In the genomic region with DNA sequence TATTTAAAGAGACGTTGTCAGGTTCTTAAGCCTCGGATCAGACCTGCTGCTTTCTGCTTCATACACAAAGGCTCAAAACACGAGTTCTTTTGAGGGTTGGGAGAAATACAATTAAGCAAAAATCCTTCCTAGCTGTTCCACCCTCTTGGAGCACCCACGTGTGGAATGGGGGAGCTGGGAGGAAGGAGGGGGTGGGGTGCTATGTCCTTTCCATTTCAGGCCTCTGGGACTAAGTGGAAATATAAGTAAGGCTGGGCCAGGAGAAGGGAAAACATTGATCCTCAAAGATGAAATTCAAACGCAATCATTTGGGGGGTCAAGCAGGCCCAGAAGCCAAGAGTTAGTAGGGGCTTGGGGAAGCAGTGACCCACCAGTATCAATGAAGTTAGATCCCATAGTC, we compare ENCODE assay signal across 15 mouse cellular contexts. TPM values are rescaled to one million over a fixed set of nuclear protein-coding genes. Genes with fewer than 3 reads are reported as not detected.
DNase-seq lines count a peak whose midpoint lies in the region; ATAC-seq and TF ChIP-seq lines count a peak whose summit lies in the region.
"Had no signal": no experiment of that assay in that cellular context is flagged by ENCODE, and none has a peak within 500 bp of the region (broad histone marks: within the 10 kb centered on the region; RNA-seq: fewer than 3 reads in every experiment).

No protein-coding gene starts in this region.

- no peak for ATAC-seq in hindbrain, embryonic 15.5 days (ENCODE audit: low FRiP score, low read depth)
- ATAC-seq in hindbrain, embryonic 11.5 days (ENCODE audit: low FRiP score), result no peak
- no peak for ATAC-seq in embryonic facial prominence, embryonic 13.5 days (ENCODE audit: insufficient number of reproducible peaks, insufficient read depth, low FRiP score, low TSS enrichment, low read depth)
- no peak for ATAC-seq in midbrain, postnatal 0 days (ENCODE audit: low FRiP score)

- 8% methylated on average over 5 of the region's 5 CpGs for WGBS in heart, embryonic 10.5 days
- WGBS in hindbrain, embryonic 15.5 days, result 5% methylated on average over 5 of the region's 5 CpGs
- 4% methylated on average over 5 of the region's 5 CpGs for WGBS in hindbrain, embryonic 11.5 days
- 4% methylated on average over 5 of the region's 5 CpGs for WGBS in embryonic facial prominence, embryonic 13.5 days
- 12% methylated on average over 5 of the region's 5 CpGs for WGBS in midbrain, postnatal 0 days

- H3K4me2 ChIP-seq in hindbrain, embryonic 15.5 days, result no peak overlapping the region
- no peak overlapping the region for H3K4me2 ChIP-seq in hindbrain, embryonic 11.5 days (replicated peaks; ENCODE audit: low read depth, low read length)
- peak overlapping the region; percentile 55; the same call in 1 of the 2 replicates for H3K4me2 ChIP-seq in embryonic facial prominence, embryonic 13.5 days
- no peak overlapping the region for H3K4me2 ChIP-seq in midbrain, postnatal 0 days (ENCODE audit: low read depth, low read length, poor library complexity, severe bottlenecking)

- H3K27me3 ChIP-seq in heart, embryonic 10.5 days (ENCODE audit: insufficient read depth, poor library complexity, severe bottlenecking), result peaks cover 99% of the 10 kb centered on the region
- peaks cover 87% of the 10 kb centered on the region for H3K27me3 ChIP-seq in hindbrain, embryonic 15.5 days
- peaks cover 83% of the 10 kb centered on the region for H3K27me3 ChIP-seq in hindbrain, embryonic 11.5 days (ENCODE audit: control insufficient read depth, insufficient read depth, low read length)
- peaks cover 89% of the 10 kb centered on the region for H3K27me3 ChIP-seq in embryonic facial prominence, embryonic 13.5 days
- H3K27me3 ChIP-seq in midbrain, postnatal 0 days (ENCODE audit: insufficient read depth, low read length), result peaks cover 66% of the 10 kb centered on the region

- H3K4me1 ChIP-seq in heart, embryonic 10.5 days, result peaks cover 62% of the 10 kb centered on the region
- peaks cover 43% of the 10 kb centered on the region for H3K4me1 ChIP-seq in hindbrain, embryonic 15.5 days (replicated peaks)
- peaks cover 18% of the 10 kb centered on the region for H3K4me1 ChIP-seq in hindbrain, embryonic 11.5 days (replicated peaks; ENCODE audit: control insufficient read depth, insufficient read depth, low read length)
- peaks cover 55% of the 10 kb centered on the region for H3K4me1 ChIP-seq in embryonic facial prominence, embryonic 13.5 days
- peaks cover 12% of the 10 kb centered on the region; the same call in 1 of the 2 replicates for H3K4me1 ChIP-seq in midbrain, postnatal 0 days (ENCODE audit: insufficient read depth, low read length)

- no peak overlapping the region for H3K9ac ChIP-seq in hindbrain, embryonic 15.5 days
- no peak overlapping the region for H3K9ac ChIP-seq in hindbrain, embryonic 11.5 days (ENCODE audit: low read depth, low read length)
- H3K9ac ChIP-seq in embryonic facial prominence, embryonic 13.5 days, result no peak overlapping the region
- no peak overlapping the region for H3K9ac ChIP-seq in midbrain, postnatal 0 days (replicated peaks; ENCODE audit: low read length, poor library complexity, severe bottlenecking)
- H3K9ac ChIP-seq: hindbrain, embryonic 14.5 days had no signal

- intact Hi-C loops in heart, postnatal 36 days (cut with DNase I), result no loop called here

- no peak for DNase-seq in heart, embryonic 10.5 days (ENCODE audit: low spot score)
- no peak for DNase-seq in heart, postnatal 36 days
- DNase-seq in hindbrain, embryonic 11.5 days (ENCODE audit: low spot score), result no peak
- no peak for DNase-seq in midbrain, postnatal 0 days (ENCODE audit: low spot score)
- DNase-seq in spleen, adult 12 weeks (ENCODE audit: low spot score), result no peak
- DNase-seq in cerebellum, postnatal 10 days, result no peak
- DNase-seq: cerebellum, adult 2 months; gastrocnemius, postnatal 10 days; kidney, adult 9 months had no signal

- peak overlapping the region; percentile 52 for H3K4me3 ChIP-seq in heart, embryonic 10.5 days
- H3K4me3 ChIP-seq in hindbrain, embryonic 15.5 days, result 0 out of 2 replicates have a peak overlapping the region, but pooled peaks have one; percentile 4
- no peak overlapping the region for H3K4me3 ChIP-seq in hindbrain, embryonic 11.5 days (ENCODE audit: low read depth, low read length)
- H3K4me3 ChIP-seq in embryonic facial prominence, embryonic 13.5 days, result no peak overlapping the region
- H3K4me3 ChIP-seq in midbrain, postnatal 0 days (ENCODE audit: low read depth, low read length), result peak overlapping the region; percentile 8; the same call in 1 of the 2 replicates

- H3K36me3 ChIP-seq in heart, embryonic 10.5 days, result no peaks in the 10 kb centered on the region
- H3K36me3 ChIP-seq in hindbrain, embryonic 15.5 days, result peaks cover 3% of the 10 kb centered on the region; the same call in 1 of the 2 replicates
- no peaks in the 10 kb centered on the region for H3K36me3 ChIP-seq in hindbrain, embryonic 11.5 days (ENCODE audit: control insufficient read depth, insufficient read depth, low read length)
- H3K36me3 ChIP-seq in embryonic facial prominence, embryonic 13.5 days, result no peaks in the 10 kb centered on the region
- peaks cover 10% of the 10 kb centered on the region for H3K36me3 ChIP-seq in midbrain, postnatal 0 days (ENCODE audit: insufficient read depth, low read length)
- H3K36me3 ChIP-seq: lung, embryonic 15.5 days had no signal

- no peak for TF ChIP-seq CTCF in midbrain, postnatal 0 days (IDR thresholded peaks at IDR 0.05)

- H3K9me3 ChIP-seq in heart, embryonic 10.5 days, result no peaks in the 10 kb centered on the region
- H3K9me3 ChIP-seq in hindbrain, embryonic 15.5 days, result no peaks in the 10 kb centered on the region
- H3K9me3 ChIP-seq in hindbrain, embryonic 11.5 days (ENCODE audit: control insufficient read depth, low read length), result no peaks in the 10 kb centered on the region
- H3K9me3 ChIP-seq in embryonic facial prominence, embryonic 13.5 days, result no peaks in the 10 kb centered on the region
- no peaks in the 10 kb centered on the region for H3K9me3 ChIP-seq in midbrain, postnatal 0 days (ENCODE audit: low read length)
- H3K9me3 ChIP-seq: lung, embryonic 15.5 days had no signal

- peak overlapping the region; percentile 9; the same call in 1 of the 2 replicates for H3K27ac ChIP-seq in heart, embryonic 10.5 days
- H3K27ac ChIP-seq in hindbrain, embryonic 15.5 days (replicated peaks), result no peak overlapping the region
- H3K27ac ChIP-seq in hindbrain, embryonic 11.5 days (ENCODE audit: low read depth, low read length), result no peak overlapping the region
- H3K27ac ChIP-seq in embryonic facial prominence, embryonic 13.5 days, result no peak overlapping the region
- H3K27ac ChIP-seq in midbrain, postnatal 0 days (ENCODE audit: low read depth, low read length), result no peak overlapping the region
- H3K27ac ChIP-seq: hindbrain, embryonic 14.5 days; lung, embryonic 15.5 days; stomach, postnatal 0 days had no signal

RNA-seq across cellular contexts. Expression of a gene that starts 2.6 kb away (rescaled TPM):
- polyA plus RNA-seq in heart, embryonic 10.5 days (2016; fragmentation: Nextera tagmentation; extraction: Ambion mirVana), result 0.16 and 0.63 TPM in 2 replicates
- total RNA-seq in heart, postnatal 36 days (2021), result 1 to 10 TPM; 1.4 to 2.5 TPM
- polyA plus RNA-seq in hindbrain, embryonic 15.5 days (2015; fragmentation: Nextera tagmentation; extraction: Ambion mirVana), result 0.05 TPM in 1 of 2 replicates, not detected in the other
- polyA plus RNA-seq in hindbrain, embryonic 11.5 days (2014; fragmentation: Nextera tagmentation; extraction: Ambion mirVana), result not detected in 2 replicates
- 0.07 TPM in 1 of 2 replicates, not detected in the other for polyA plus RNA-seq in embryonic facial prominence, embryonic 13.5 days (2015; fragmentation: Nextera tagmentation; extraction: Ambion mirVana)
- 0.22 TPM in 1 of 2 replicates, not detected in the other for total RNA-seq in midbrain, postnatal 0 days (2014; rRNA removed)
- 0.04 TPM in 1 of 2 replicates, not detected in the other for polyA plus RNA-seq in midbrain, postnatal 0 days (2015; fragmentation: Nextera tagmentation; extraction: Ambion mirVana)
- total RNA-seq: liver, adult 2 months had no signal
- polyA plus RNA-seq: hindbrain, embryonic 14.5 days; liver, adult 2 months had no signal

RNA-seq across cellular contexts. Expression of a gene that starts 27.1 kb away (rescaled TPM):
- polyA plus RNA-seq in heart, embryonic 10.5 days (2016; fragmentation: Nextera tagmentation; extraction: Ambion mirVana), result 1.4 and 1.6 TPM in 2 replicates
- total RNA-seq in heart, postnatal 36 days (2021), result 1 to 10 TPM; 1.9 to 2.7 TPM
- polyA plus RNA-seq in hindbrain, embryonic 15.5 days (2015; fragmentation: Nextera tagmentation; extraction: Ambion mirVana), result 0.80 and 0.96 TPM in 2 replicates
- polyA plus RNA-seq in hindbrain, embryonic 11.5 days (2014; fragmentation: Nextera tagmentation; extraction: Ambion mirVana), result 0.32 and 0.43 TPM in 2 replicates
- polyA plus RNA-seq in embryonic facial prominence, embryonic 13.5 days (2015; fragmentation: Nextera tagmentation; extraction: Ambion mirVana), result 0.47 and 0.55 TPM in 2 replicates
- total RNA-seq in midbrain, postnatal 0 days (2014; rRNA removed), result 0.52 and 2.4 TPM in 2 replicates
- polyA plus RNA-seq in midbrain, postnatal 0 days (2015; fragmentation: Nextera tagmentation; extraction: Ambion mirVana), result 0.53 and 0.63 TPM in 2 replicates

RNA-seq across cellular contexts. Expression of a gene that starts 38.1 kb away (rescaled TPM):
- 1.7 and 4.1 TPM in 2 replicates for polyA plus RNA-seq in heart, embryonic 10.5 days (2016; fragmentation: Nextera tagmentation; extraction: Ambion mirVana)
- 10 to 100 TPM; 10.1 to 13.0 TPM for total RNA-seq in heart, postnatal 36 days (2021)
- polyA plus RNA-seq in hindbrain, embryonic 15.5 days (2015; fragmentation: Nextera tagmentation; extraction: Ambion mirVana), result 46.9 and 48.6 TPM in 2 replicates
- polyA plus RNA-seq in hindbrain, embryonic 11.5 days (2014; fragmentation: Nextera tagmentation; extraction: Ambion mirVana), result 1.5 and 2.0 TPM in 2 replicates
- polyA plus RNA-seq in embryonic facial prominence, embryonic 13.5 days (2015; fragmentation: Nextera tagmentation; extraction: Ambion mirVana), result 2.2 and 2.7 TPM in 2 replicates
- total RNA-seq in midbrain, postnatal 0 days (2014; rRNA removed), result 107 and 120 TPM in 2 replicates
- polyA plus RNA-seq in midbrain, postnatal 0 days (2015; fragmentation: Nextera tagmentation; extraction: Ambion mirVana), result 65.5 and 66.1 TPM in 2 replicates
- total RNA-seq: liver, adult 2 months had no signal

RNA-seq across cellular contexts. Expression of a gene that starts 44.4 kb away (rescaled TPM):
- polyA plus RNA-seq in heart, embryonic 10.5 days (2016; fragmentation: Nextera tagmentation; extraction: Ambion mirVana), result 22.6 and 34.8 TPM in 2 replicates
- 10 to 100 TPM; 27.2 to 29.6 TPM for total RNA-seq in heart, postnatal 36 days (2021)
- 18.9 and 20.6 TPM in 2 replicates for polyA plus RNA-seq in hindbrain, embryonic 15.5 days (2015; fragmentation: Nextera tagmentation; extraction: Ambion mirVana)
- 34.1 and 35.4 TPM in 2 replicates for polyA plus RNA-seq in hindbrain, embryonic 11.5 days (2014; fragmentation: Nextera tagmentation; extraction: Ambion mirVana)
- 12.7 and 13.1 TPM in 2 replicates for polyA plus RNA-seq in embryonic facial prominence, embryonic 13.5 days (2015; fragmentation: Nextera tagmentation; extraction: Ambion mirVana)
- 13.5 and 17.4 TPM in 2 replicates for total RNA-seq in midbrain, postnatal 0 days (2014; rRNA removed)
- polyA plus RNA-seq in midbrain, postnatal 0 days (2015; fragmentation: Nextera tagmentation; extraction: Ambion mirVana), result 12.6 and 13.3 TPM in 2 replicates

Comparison
In these comparisons a context has a peak if more than half of its experiments do, and no peak if none do; other contexts are left out.
1. H3K4me3 ChIP-seq: peak in heart, embryonic 10.5 days (single experiment), hindbrain, embryonic 15.5 days (single experiment) and midbrain, postnatal 0 days (single experiment); none in hindbrain, embryonic 11.5 days (single experiment) and embryonic facial prominence, embryonic 13.5 days (single experiment).